Mouse (Mus musculus) limb, embryonic 15.5 days (tissue): ENCODE data around the gene Prkce. TPM values are rescaled to one million over a fixed set of nuclear protein-coding genes. Genes with fewer than 3 reads are reported as not detected.

Source experiments
- ATAC-seq: fragments of 200-750 bp; cut with Nextera tagmentation; 2 replicates; pipeline ENCODE4 v1.8.0; 2017; ENCODE audit warnings: low read depth, moderate TSS enrichment; ENCODE audit not compliant: insufficient number of reproducible peaks, low FRiP score, low TSS enrichment
- H3K27ac ChIP-seq: fragments of 300-500 bp; sonication (generic); 2 replicates; pipeline ENCODE4 v1.5.1; 2015; ENCODE audit warnings: moderate library complexity, mild to moderate bottlenecking, inconsistent platforms
- H3K27me3 ChIP-seq: fragments of 300-500 bp; sonication (generic); 2 replicates; pipeline ENCODE4 v1.6.1; 2015; ENCODE audit warnings: inconsistent platforms
- H3K36me3 ChIP-seq: fragments of 300-500 bp; sonication (generic); 2 replicates; pipeline ENCODE4 v1.6.1; 2015; ENCODE audit warnings: inconsistent platforms
- H3K4me1 ChIP-seq: fragments of 300-500 bp; sonication (generic); 2 replicates; pipeline ENCODE4 v1.6.1; 2015; ENCODE audit warnings: inconsistent platforms
- H3K4me2 ChIP-seq: fragments of 300-500 bp; sonication (generic); 2 replicates; pipeline ENCODE4 v1.6.1; 2015; ENCODE audit warnings: mild to moderate bottlenecking, inconsistent platforms
- H3K4me3 ChIP-seq: fragments of 300-500 bp; sonication (generic); 2 replicates; pipeline ENCODE4 v1.5.1; 2015; ENCODE audit warnings: mild to moderate bottlenecking, inconsistent platforms
- H3K9ac ChIP-seq: fragments of 300-500 bp; sonication (generic); 2 replicates; pipeline ENCODE4 v1.6.1; 2015; ENCODE audit warnings: inconsistent platforms
- H3K9me3 ChIP-seq: fragments of 300-500 bp; sonication (generic); 2 replicates; pipeline ENCODE4 v1.6.1; 2016; ENCODE audit warnings: inconsistent platforms
- WGBS: fragments of 180-500 bp; shearing (Covaris S2); methylation state at CpG from one replicate; pipeline ENCODE4 v1.1.7; 2015; 5-methylcytosine and 5-hydroxymethylcytosine counted together
- polyA plus RNA-seq: library from polyadenylated mRNA; unstranded; fragments of >200 nt; fragmentation: Nextera tagmentation; extraction: Ambion mirVana; gene quantifications from 2 replicates; pipeline ENCODE4 v1.2.1, GENCODE M21; 2015

Gene Prkce
- 6.5 and 6.8 TPM in 2 replicates for polyA plus RNA-seq

- Histone ChIP-seq H3K4me2 (peak within 1 kb of the TSS; percentile 94), H3K4me1 (peaks cover 25% of the 10 kb centered on the region), H3K27me3 (no peaks in the 10 kb centered on the region), H3K9me3 (no peaks in the 10 kb centered on the region), H3K9ac (peak within 1 kb of the TSS; percentile 88), H3K4me3 (peak within 1 kb of the TSS; percentile 81), H3K27ac (peak within 1 kb of the TSS; percentile 99), H3K36me3 (no peaks in the 10 kb centered on the region)
- WGBS: under 1% methylated on average over 78 of the region's 115 CpGs
- peak; percentile 78 for ATAC-seq
Measured at GRCm38 (mm10) chr17:86167320-86168230, at the start of gene Prkce. Gene Prkce, plus strand, starts transcription at chr17:86167785.

- Histone ChIP-seq H3K9me3 (no peaks in the 10 kb centered on the region), H3K27me3 (no peaks in the 10 kb centered on the region), H3K9ac (no peak overlapping the region), H3K36me3 (peaks cover 41% of the 10 kb centered on the region), H3K4me1 (no peaks in the 10 kb centered on the region), H3K27ac (no peak overlapping the region), H3K4me3 (no peak overlapping the region), H3K4me2 (no peak overlapping the region)
- no peak for ATAC-seq
- 90% methylated on average over 3 of the region's 3 CpGs for WGBS
Measured at GRCm38 (mm10) chr17:86123146-86123545, 44.4 kb upstream of the Prkce start.

GRCm38 (mm10) chr17:86125908-86126307, 41.7 kb upstream of the Prkce start:
- no peaks in the 10 kb centered on the region for H3K9me3 ChIP-seq
- WGBS: 70% methylated on average over 5 of the region's 5 CpGs
- no peaks in the 10 kb centered on the region for H3K4me1 ChIP-seq
- no peaks in the 10 kb centered on the region for H3K27me3 ChIP-seq
- H3K9ac ChIP-seq: no peak overlapping the region
- no peak overlapping the region for H3K4me2 ChIP-seq
- H3K36me3 ChIP-seq: peaks cover 55% of the 10 kb centered on the region
- ATAC-seq: no peak
- H3K4me3 ChIP-seq: no peak overlapping the region
- no peak overlapping the region for H3K27ac ChIP-seq

GRCm38 (mm10) chr17:86128198-86128597, 39.4 kb upstream of the Prkce start:
- H3K36me3 ChIP-seq: peaks cover 48% of the 10 kb centered on the region
- WGBS: 94% methylated on average over 5 of the region's 5 CpGs
- H3K9ac ChIP-seq: no peak overlapping the region
- H3K27ac ChIP-seq: no peak overlapping the region
- H3K4me3 ChIP-seq: no peak overlapping the region
- H3K27me3 ChIP-seq: no peaks in the 10 kb centered on the region
- H3K4me1 ChIP-seq: no peaks in the 10 kb centered on the region
- no peaks in the 10 kb centered on the region for H3K9me3 ChIP-seq
- no peak overlapping the region for H3K4me2 ChIP-seq
- no peak for ATAC-seq

- no peaks in the 10 kb centered on the region for H3K4me1 ChIP-seq
- H3K27me3 ChIP-seq: no peaks in the 10 kb centered on the region
- peaks cover 49% of the 10 kb centered on the region for H3K36me3 ChIP-seq
- no peaks in the 10 kb centered on the region for H3K9me3 ChIP-seq
- WGBS: 67% methylated on average over 5 of the region's 5 CpGs
- H3K9ac ChIP-seq: no peak overlapping the region
- H3K27ac ChIP-seq: no peak overlapping the region
- ATAC-seq: no peak
- no peak overlapping the region for H3K4me3 ChIP-seq
- H3K4me2 ChIP-seq: no peak overlapping the region
Measured at GRCm38 (mm10) chr17:86132534-86132933, 35.1 kb upstream of the Prkce start.

- H3K9ac ChIP-seq: no peak overlapping the region
- H3K4me2 ChIP-seq: no peak overlapping the region
- WGBS: 77% methylated on average over 6 of the region's 6 CpGs
- H3K9me3 ChIP-seq: no peaks in the 10 kb centered on the region
- H3K36me3 ChIP-seq: peaks cover 52% of the 10 kb centered on the region
- ATAC-seq: no peak
- H3K27ac ChIP-seq: no peak overlapping the region
- H3K27me3 ChIP-seq: no peaks in the 10 kb centered on the region
- H3K4me1 ChIP-seq: no peaks in the 10 kb centered on the region
- no peak overlapping the region for H3K4me3 ChIP-seq
Measured at GRCm38 (mm10) chr17:86134461-86134860, 33.1 kb upstream of the Prkce start.

- no peaks in the 10 kb centered on the region for H3K4me1 ChIP-seq
- H3K27ac ChIP-seq: no peak overlapping the region
- H3K4me2 ChIP-seq: no peak overlapping the region
- no peaks in the 10 kb centered on the region for H3K27me3 ChIP-seq
- H3K9me3 ChIP-seq: no peaks in the 10 kb centered on the region
- H3K36me3 ChIP-seq: peaks cover 49% of the 10 kb centered on the region
- H3K4me3 ChIP-seq: no peak overlapping the region
- no peak for ATAC-seq
- H3K9ac ChIP-seq: no peak overlapping the region
- 75% methylated on average over 10 of the region's 10 CpGs for WGBS
Measured at GRCm38 (mm10) chr17:86135835-86136234, 31.8 kb upstream of the Prkce start.

GRCm38 (mm10) chr17:86144537-86145078, 23.0 kb upstream of the Prkce start:
- peak overlapping the region; percentile 63 for H3K27ac ChIP-seq
- H3K9me3 ChIP-seq: no peaks in the 10 kb centered on the region
- peaks cover 6% of the 10 kb centered on the region; the same call in 1 of the 2 replicates for H3K36me3 ChIP-seq
- no peaks in the 10 kb centered on the region for H3K27me3 ChIP-seq
- peak overlapping the region; percentile 82 for H3K4me2 ChIP-seq
- under 1% methylated on average over 33 of the region's 33 CpGs for WGBS
- peaks cover 15% of the 10 kb centered on the region for H3K4me1 ChIP-seq
- peak overlapping the region; percentile 75 for H3K4me3 ChIP-seq
- peak; percentile 57 for ATAC-seq
- peak overlapping the region; percentile 63 for H3K9ac ChIP-seq

- peak within 1 kb of the TSS; percentile 82 for H3K4me2 ChIP-seq
- peaks cover 15% of the 10 kb centered on the region for H3K4me1 ChIP-seq
- H3K27me3 ChIP-seq: no peaks in the 10 kb centered on the region
- H3K4me3 ChIP-seq: peak within 1 kb of the TSS; percentile 75
- peak; percentile 93 for ATAC-seq
- peak within 1 kb of the TSS; percentile 63 for H3K27ac ChIP-seq
- no peaks in the 10 kb centered on the region for H3K9me3 ChIP-seq
- peaks cover 6% of the 10 kb centered on the region; the same call in 1 of the 2 replicates for H3K36me3 ChIP-seq
- peak within 1 kb of the TSS; percentile 63 for H3K9ac ChIP-seq
- 3% methylated on average over 24 of the region's 45 CpGs for WGBS
Measured at GRCm38 (mm10) chr17:86145079-86145951, 22.3 kb upstream of the Prkce start, which contains the start of gene Srbd1. Gene Srbd1, minus strand, starts transcription at chr17:86145175.

GRCm38 (mm10) chr17:86149726-86150125, 17.9 kb upstream of the Prkce start:
- Histone ChIP-seq H3K9ac (no peak overlapping the region), H3K27ac (no peak overlapping the region), H3K36me3 (no peaks in the 10 kb centered on the region), H3K27me3 (no peaks in the 10 kb centered on the region), H3K4me3 (no peak overlapping the region), H3K4me1 (peaks cover 6% of the 10 kb centered on the region), H3K9me3 (no peaks in the 10 kb centered on the region), H3K4me2 (no peak overlapping the region)
- WGBS: 83% methylated on average over 1 of the region's 1 CpGs
- no peak for ATAC-seq

GRCm38 (mm10) chr17:86150867-86151348, 16.7 kb upstream of the Prkce start:
- H3K4me3 ChIP-seq: no peak overlapping the region
- ATAC-seq: peak; percentile 91
- 14% methylated on average over 5 of the region's 5 CpGs for WGBS

More at GRCm38 (mm10) chr17:86150867-86151348, 16.7 kb upstream of the Prkce start:
- no peaks in the 10 kb centered on the region for H3K9me3 ChIP-seq
- no peak overlapping the region for H3K27ac ChIP-seq
- peaks cover under 1% of the 10 kb centered on the region for H3K4me1 ChIP-seq
- no peaks in the 10 kb centered on the region for H3K36me3 ChIP-seq
- H3K27me3 ChIP-seq: no peaks in the 10 kb centered on the region
- H3K4me2 ChIP-seq: 0 out of 2 replicates have a peak overlapping the region, but pooled peaks have one; percentile 17
- H3K9ac ChIP-seq: no peak overlapping the region
